Mouse (Mus musculus) spleen, adult 18-20 months (tissue): Measurements from ENCODE around the gene Uvrag.

Experiments
- DNase-seq, 2 experiments: peaks; one replicate each; pipeline ENCODE4 v3.0.0; 2022; ENCODE audit warnings: mixed read lengths in 2 of 2

Gene Uvrag

GRCm38 (mm10) chr7:99136789-99137188 lies 4.2 kb downstream of the Uvrag start:
- DNase-seq, result no peak

- DNase-seq, result no peak
Measured at GRCm38 (mm10) chr7:99133811-99134402, 7.0 kb downstream of the Uvrag start.

- DNase-seq, result no peak
Measured at GRCm38 (mm10) chr7:99132597-99132996, 8.3 kb downstream of the Uvrag start.

- DNase-seq, result no peak
Measured at GRCm38 (mm10) chr7:99131819-99132353, 9.1 kb downstream of the Uvrag start.

GRCm38 (mm10) chr7:99128965-99129364 lies 12.0 kb downstream of the Uvrag start:
- DNase-seq, result no peak

GRCm38 (mm10) chr7:99128020-99128950 lies 12.7 kb downstream of the Uvrag start:
- DNase-seq, result peak in 1 of 2 experiments; percentile 52

GRCm38 (mm10) chr7:99126057-99126456 lies 14.9 kb downstream of the Uvrag start:
- no peak for DNase-seq

GRCm38 (mm10) chr7:99122651-99123050 lies 18.3 kb downstream of the Uvrag start:
- no peak for DNase-seq

GRCm38 (mm10) chr7:99120865-99121521 lies 19.9 kb downstream of the Uvrag start:
- peak in 1 of 2 experiments; percentile 49 for DNase-seq

GRCm38 (mm10) chr7:99120082-99120481 lies 20.9 kb downstream of the Uvrag start:
- no peak for DNase-seq

- DNase-seq, result no peak
Measured at GRCm38 (mm10) chr7:99116781-99117180, 24.2 kb downstream of the Uvrag start.

GRCm38 (mm10) chr7:99114006-99114726 lies 26.8 kb downstream of the Uvrag start:
- no peak for DNase-seq

- DNase-seq, result no peak
Measured at GRCm38 (mm10) chr7:99107566-99107965, 33.4 kb downstream of the Uvrag start.

GRCm38 (mm10) chr7:99106714-99107270 lies 34.1 kb downstream of the Uvrag start:
- no peak for DNase-seq

- peak; percentile 46 to 55 for DNase-seq
Measured at GRCm38 (mm10) chr7:99101767-99102593, 39.0 kb downstream of the Uvrag start.

- no peak for DNase-seq
Measured at GRCm38 (mm10) chr7:99101076-99101475, 39.9 kb downstream of the Uvrag start.

- no peak for DNase-seq
Measured at GRCm38 (mm10) chr7:99100573-99100972, 40.4 kb downstream of the Uvrag start.

GRCm38 (mm10) chr7:99100087-99100486 lies 40.9 kb downstream of the Uvrag start:
- no peak for DNase-seq

- no peak for DNase-seq
Measured at GRCm38 (mm10) chr7:99097781-99098180, 43.2 kb downstream of the Uvrag start.

- no peak for DNase-seq
Measured at GRCm38 (mm10) chr7:99097128-99097527, 43.8 kb downstream of the Uvrag start.

- peak in 1 of 2 experiments; percentile 61 for DNase-seq
Measured at GRCm38 (mm10) chr7:99095191-99095590, 45.8 kb downstream of the Uvrag start.
